Mouse (Mus musculus) left cerebral cortex, postnatal 10 days (tissue): ENCODE data around the gene Arhgef16. TPM values are rescaled to one million over a fixed set of nuclear protein-coding genes. Genes with fewer than 3 reads are reported as not detected.

ENCODE experiments used
- DNase-seq, 2 experiments: peaks; one replicate each; pipeline ENCODE4 v3.0.0; 2021 to 2022; ENCODE audit warnings: low spot score in 2 of 2, mixed read lengths in 1 of 2; ENCODE audit errors: extremely low spot score in 1 of 2
- intact Hi-C: fragments of 180-260 bp; cut with DNase I; formaldehyde crosslinking; loops from one replicate; pipeline ENCODE4 v1.15.1; 2025
- total RNA-seq, 2 experiments: library from RNA; stranded (reverse); gene quantifications; 2 replicates each; pipeline ENCODE4 v1.2.3; 2021

Arhgef16 gene
- total RNA-seq, 2 experiments from 2014 or later, result 0.21 to 0.69 TPM

DNA sequence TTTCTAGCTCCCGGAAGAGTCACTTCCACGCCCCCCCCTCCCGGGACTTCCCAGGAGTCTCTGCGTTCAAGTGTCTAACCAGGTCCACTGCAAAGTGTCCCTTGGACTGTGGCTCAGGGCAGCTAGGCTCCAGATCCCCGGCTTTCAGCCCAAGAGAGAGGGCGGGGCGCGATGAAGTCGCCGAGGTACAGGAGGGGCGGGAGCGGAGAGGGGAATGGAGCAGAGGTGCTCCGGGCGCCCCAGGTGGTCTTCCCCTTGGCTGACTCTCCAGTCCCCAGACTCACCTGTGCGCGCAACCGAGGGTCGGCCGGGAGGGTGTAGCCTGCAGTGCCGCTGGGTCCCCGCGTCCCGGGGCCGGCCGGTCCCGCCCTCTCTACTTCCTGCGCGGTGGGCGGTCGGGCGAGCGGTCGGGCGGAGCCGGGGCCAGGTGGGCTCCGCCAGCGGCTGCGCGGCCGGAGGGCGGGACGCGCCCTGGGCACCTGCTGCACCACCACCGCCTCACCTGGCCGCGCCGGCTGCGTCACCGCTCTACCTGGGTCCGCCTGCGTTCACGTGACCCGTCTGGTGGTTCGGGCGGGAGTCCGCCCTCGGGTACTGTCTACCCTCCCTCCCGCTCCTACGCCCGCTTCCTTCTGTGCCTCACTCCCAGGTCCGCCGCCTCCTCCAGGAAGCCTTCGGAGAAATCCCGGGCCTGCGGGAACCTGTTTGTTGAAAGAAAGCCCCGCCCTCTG, 1.8 kb downstream of the Arhgef16 start:
- intact Hi-C loops, result loop anchor here (5.0 kb wide), 2 partner anchors 132 to 232 kb away; no protein-coding TSS in a partner anchor
- no peak for DNase-seq

GRCm38 (mm10) chr4:154297761-154298160, 3.7 kb downstream of the Arhgef16 start:
- intact Hi-C loops, result no loop called here
- DNase-seq, result no peak

DNA sequence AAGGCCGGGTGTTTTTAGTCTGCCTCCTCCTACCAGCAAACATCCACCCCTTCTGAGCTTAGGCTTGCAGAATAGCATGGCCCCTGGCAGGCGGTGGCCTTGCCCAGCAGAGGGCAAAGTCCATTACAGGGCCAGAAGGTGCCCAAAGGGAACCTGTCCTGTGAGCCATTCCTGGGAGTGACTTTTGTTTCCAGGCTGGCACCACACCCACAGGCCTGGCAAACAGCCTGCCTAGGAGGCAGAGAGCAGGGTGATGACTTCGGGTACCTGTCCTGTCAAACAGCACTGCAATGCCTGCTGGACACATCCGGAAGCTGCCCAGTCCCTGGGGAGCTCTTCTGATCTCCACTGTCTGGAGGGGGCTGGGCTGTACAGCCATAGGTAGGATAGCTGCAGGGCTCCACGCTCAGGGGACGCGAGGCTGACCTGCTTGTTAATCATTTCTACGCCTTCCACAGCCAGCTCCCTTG, 7.2 kb downstream of the Arhgef16 start:
- DNase-seq, result no peak

GRCm38 (mm10) chr4:154293735-154294201, 7.7 kb downstream of the Arhgef16 start:
- intact Hi-C loops, result no loop called here
- DNase-seq, result no peak

More for the DNA sequence above, 7.2 kb downstream of the Arhgef16 start:
- intact Hi-C loops, result no loop called here

DNA sequence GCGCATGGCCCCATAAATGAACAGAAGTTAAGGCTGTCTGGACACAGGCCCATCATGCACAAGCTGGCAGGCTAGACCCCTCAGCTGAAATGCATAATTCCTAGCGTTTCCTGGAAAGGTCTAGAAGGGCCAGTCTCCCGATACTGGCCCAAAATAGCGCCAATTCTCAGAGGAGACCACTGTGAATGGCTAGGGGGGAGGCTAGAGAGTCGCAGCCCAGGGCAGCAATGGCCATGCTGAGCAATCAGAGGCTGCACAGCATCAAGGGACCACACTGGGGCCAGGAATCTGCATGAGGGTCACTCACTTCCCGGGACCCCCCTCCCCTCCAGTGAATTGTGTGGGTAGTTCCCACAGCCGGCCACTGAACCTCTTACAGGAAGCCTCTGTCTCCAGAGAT, 17.8 kb downstream of the Arhgef16 start:
- intact Hi-C loops, result no loop called here
- DNase-seq, result no peak

DNA sequence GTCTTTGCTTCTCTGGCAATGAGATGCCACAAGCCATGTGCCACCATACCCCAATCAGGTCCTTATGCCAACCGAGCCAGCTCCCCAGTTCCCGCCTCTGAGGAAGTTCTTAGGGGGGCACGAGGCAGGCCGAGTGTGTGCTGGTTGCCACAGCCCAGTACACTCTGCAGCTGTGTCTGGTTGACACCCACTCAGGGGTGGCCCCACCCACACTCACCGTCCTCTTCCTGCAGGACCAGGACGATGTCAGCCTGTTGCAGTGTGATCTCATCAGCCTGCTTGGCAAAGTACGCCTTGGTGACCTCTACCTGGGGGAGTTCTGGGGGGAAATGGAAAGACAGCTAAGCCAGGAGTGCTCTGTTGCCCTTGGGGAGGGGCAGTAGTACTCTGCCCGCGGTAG, 22.0 kb downstream of the Arhgef16 start:
- DNase-seq, result no peak
- intact Hi-C loops, result no loop called here

DNA sequence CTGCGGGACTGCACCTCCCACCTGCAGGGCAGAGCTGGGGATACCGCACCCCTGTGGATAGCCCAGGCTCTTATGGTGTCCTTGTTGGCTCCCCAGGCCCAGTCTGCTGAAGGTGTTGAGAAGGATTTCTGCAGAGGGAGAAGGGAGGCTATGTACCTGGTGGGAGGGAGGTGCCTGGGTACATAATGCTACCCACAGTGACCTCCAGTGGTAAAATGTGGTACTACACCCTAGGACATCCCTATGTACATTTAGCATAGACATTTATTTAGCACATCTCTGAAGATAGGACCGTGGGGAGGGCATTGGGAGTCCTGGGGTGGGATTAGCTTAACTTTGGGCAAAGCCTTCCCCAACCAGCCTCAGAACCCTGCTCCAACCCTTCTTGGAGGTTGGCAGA, 28.5 kb downstream of the Arhgef16 start:
- peak in 1 of 2 experiments; percentile 44 for DNase-seq
- intact Hi-C loops, result loop anchor here (2.0 kb wide), 1 partner anchor 106 kb away; no protein-coding TSS in a partner anchor

GRCm38 (mm10) chr4:154269520-154269919, 32.0 kb downstream of the Arhgef16 start:
- DNase-seq, result no peak
- intact Hi-C loops, result no loop called here

- intact Hi-C loops, result no loop called here
- DNase-seq, result no peak
These were observed 34.0 kb downstream of the Arhgef16 start for GRCm38 (mm10) chr4:154267511-154267910.

DNA sequence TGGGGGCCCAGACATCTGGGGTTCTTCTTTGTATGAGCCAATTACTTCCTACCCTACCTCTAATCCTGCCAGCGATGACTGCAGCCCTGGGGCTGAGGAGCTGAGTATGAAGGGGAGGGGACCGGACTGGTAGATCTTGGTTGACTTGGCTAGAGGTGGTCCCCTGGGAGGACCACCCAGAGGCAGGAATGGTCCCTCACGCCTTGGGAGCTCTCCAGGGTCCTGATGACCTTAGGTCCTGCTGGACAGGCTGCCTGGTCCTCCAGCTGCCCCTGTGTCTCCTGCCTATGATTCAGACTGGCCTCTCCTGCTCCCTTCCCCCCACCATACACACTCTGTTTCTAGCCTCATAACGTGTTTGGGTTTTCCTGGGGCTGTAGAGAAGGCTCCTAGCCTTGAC, 39.4 kb downstream of the Arhgef16 start:
- intact Hi-C loops, result no loop called here
- no peak for DNase-seq

- intact Hi-C loops, result no loop called here
These were observed 40.7 kb downstream of the Arhgef16 start for GRCm38 (mm10) chr4:154260755-154261154.

GRCm38 (mm10) chr4:154252537-154253255, 48.8 kb downstream of the Arhgef16 start:
- DNase-seq, result no peak
- intact Hi-C loops, result no loop called here

More at GRCm38 (mm10) chr4:154260755-154261154, 40.7 kb downstream of the Arhgef16 start:
- DNase-seq, result no peak

GRCm38 (mm10) chr4:154249316-154249715, 52.2 kb downstream of the Arhgef16 start:
- no peak for DNase-seq

GRCm38 (mm10) chr4:154248092-154248805, 53.2 kb downstream of the Arhgef16 start:
- intact Hi-C loops, result no loop called here

More at GRCm38 (mm10) chr4:154249316-154249715, 52.2 kb downstream of the Arhgef16 start:
- intact Hi-C loops, result no loop called here

DNA sequence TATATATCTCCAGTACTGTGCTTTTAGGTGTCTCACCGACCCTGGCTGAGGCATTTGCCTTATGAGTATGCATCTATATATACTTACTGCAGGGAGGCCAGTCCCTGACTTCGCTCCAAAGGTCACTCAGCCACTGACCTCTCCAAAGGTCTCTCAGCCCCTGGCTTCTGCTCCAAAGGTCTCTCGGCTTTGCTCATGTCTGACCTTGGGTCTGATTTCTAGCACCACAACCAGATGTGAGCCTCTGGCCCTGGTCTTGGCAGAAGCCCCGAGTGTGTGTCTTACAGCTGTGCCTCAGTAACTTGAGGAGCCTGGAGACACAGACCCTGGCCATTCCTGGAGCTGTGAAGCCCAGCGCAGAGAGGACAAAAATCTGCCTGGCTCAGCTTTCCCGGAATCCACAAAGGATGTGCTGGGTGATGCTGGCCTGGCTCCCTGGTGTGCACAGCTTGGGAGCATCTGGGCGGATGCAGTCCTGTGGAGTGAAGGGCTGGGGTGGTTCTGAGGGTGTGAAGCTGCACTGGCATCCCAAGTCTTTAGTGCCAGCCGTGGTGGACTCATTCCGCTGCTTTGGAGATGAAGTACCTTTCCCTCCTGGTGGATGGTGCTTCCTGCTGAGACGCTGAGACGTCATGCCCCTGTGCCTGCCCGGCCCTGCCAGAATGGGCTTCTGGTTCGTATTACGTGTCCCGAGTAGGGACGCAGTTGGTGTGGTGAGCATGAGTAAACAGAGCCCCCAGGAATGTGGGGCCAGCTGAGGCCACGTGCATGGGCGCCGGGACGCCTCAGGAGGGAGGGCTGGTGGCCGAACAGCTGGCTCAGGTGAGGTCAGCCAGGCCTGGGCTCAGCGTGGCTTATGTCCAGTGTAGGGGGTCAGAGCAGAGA, 54.0 kb downstream of the Arhgef16 start:
- intact Hi-C loops, result no loop called here
- DNase-seq, result no peak

More at GRCm38 (mm10) chr4:154248092-154248805, 53.2 kb downstream of the Arhgef16 start:
- DNase-seq, result no peak

- peak in 1 of 2 experiments; percentile 83 for DNase-seq
- intact Hi-C loops, result no loop called here
These were observed 55.1 kb downstream of the Arhgef16 start for GRCm38 (mm10) chr4:154246115-154247040.

DNA sequence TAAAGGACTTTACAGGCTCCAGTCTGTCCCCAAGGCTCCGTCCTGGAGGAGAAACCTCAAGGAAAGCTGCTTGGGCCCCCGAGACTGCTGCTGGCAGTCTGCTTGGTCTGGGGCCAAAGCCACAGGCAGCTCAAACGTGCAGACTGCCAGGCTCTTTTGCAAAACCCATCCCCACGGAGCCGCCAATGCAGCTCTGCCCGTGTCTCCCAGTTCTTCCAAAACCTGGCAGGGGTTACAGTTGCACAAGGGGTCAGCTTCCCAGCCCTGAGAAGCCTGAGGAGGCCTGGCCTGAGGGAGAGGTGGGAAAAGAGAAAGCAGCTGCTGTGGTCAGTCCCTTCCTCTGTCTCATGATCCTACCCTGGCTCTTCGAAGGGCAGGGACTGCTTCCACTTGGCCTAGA, 56.1 kb downstream of the Arhgef16 start:
- intact Hi-C loops, result no loop called here

More for the DNA sequence above, 56.1 kb downstream of the Arhgef16 start:
- no peak for DNase-seq
